Mouse (Mus musculus) CH12.LX (cell line): ENCODE measurements around the gene Olfr5. TPM values are rescaled to one million over a fixed set of nuclear protein-coding genes. Genes with fewer than 3 reads are reported as not detected.

Source experiments
- DNase-seq: peaks from one replicate; pipeline ENCODE4 v3.0.0-alpha.2; 2013; ENCODE audit errors: extremely low read depth
- H3K27ac ChIP-seq: 2 replicates; pipeline ENCODE4 v1.5.1; 2012; ENCODE audit warnings: low read depth, mild to moderate bottlenecking, control low read depth, moderate library complexity; ENCODE audit not compliant: insufficient read depth
- H3K27me3 ChIP-seq: replicated peaks from 2 replicates; pipeline ENCODE3; 2012; ENCODE audit warnings: inconsistent platforms
- H3K36me3 ChIP-seq, 2 experiments: replicated peaks in 1 of 2; 2 replicates each; pipeline versions ENCODE3 to v1.6.1; 2012; ENCODE audit warnings: inconsistent platforms in 1 of 2, low read length in 1 of 2, mild to moderate bottlenecking in 1 of 2, mixed read lengths in 1 of 2, moderate library complexity in 1 of 2; ENCODE audit not compliant: control insufficient read depth in 1 of 2, insufficient read depth in 1 of 2
- H3K4me1 ChIP-seq, 2 experiments: 2 replicates each; pipeline ENCODE4 v1.6.1; 2012; ENCODE audit warnings: inconsistent platforms in 1 of 2, moderate library complexity in 1 of 2; ENCODE audit not compliant: insufficient read depth in 2 of 2, control insufficient read depth in 1 of 2
- H3K4me2 ChIP-seq: 2 replicates; pipeline ENCODE4 v1.6.1; 2012; ENCODE audit warnings: low read depth, mild to moderate bottlenecking, control low read depth; ENCODE audit not compliant: poor library complexity, insufficient read depth, severe bottlenecking
- H3K4me3 ChIP-seq, 3 experiments: fragments of 150-350 bp in 1 of 3; sonication (generic) in 1 of 3; replicated peaks in 1 of 3; 2 replicates each; pipeline versions ENCODE3 to v1.5.1; 2011 to 2012; ENCODE audit warnings: low read depth in 2 of 3, low read length in 2 of 3, mild to moderate bottlenecking in 2 of 3, moderate library complexity in 2 of 3, control low read depth in 1 of 3, improper control_type of control experiment in 1 of 3, inconsistent platforms in 1 of 3, mixed read lengths in 1 of 3; ENCODE audit not compliant: poor library complexity in 1 of 3
- H3K79me2 ChIP-seq: replicated peaks from 2 replicates; pipeline ENCODE4 v1.6.1; 2012; ENCODE audit warnings: mild to moderate bottlenecking, moderate library complexity; ENCODE audit not compliant: control insufficient read depth, poor library complexity, insufficient read depth, severe bottlenecking; ENCODE audit errors: extremely low read depth
- H3K9ac ChIP-seq: 2 replicates; pipeline ENCODE4 v1.6.1; 2012; ENCODE audit warnings: low read depth, mild to moderate bottlenecking, control low read depth, moderate library complexity; ENCODE audit not compliant: insufficient read depth
- H3K9me3 ChIP-seq: replicated peaks from 2 replicates; pipeline ENCODE3; 2012; ENCODE audit warnings: low read length, inconsistent platforms, mixed read lengths
- BHLHE40 ChIP-seq: IDR thresholded peaks from 2 replicates; pipeline ENCODE4 v1.6.1; 2011; ENCODE audit warnings: mild to moderate bottlenecking, low read depth, low read length, improper control_type of control experiment
- CHD2 ChIP-seq: IDR thresholded peaks from 2 replicates; pipeline ENCODE4 v1.6.1; 2011; ENCODE audit warnings: low read length, improper control_type of control experiment
- CTCF ChIP-seq, 2 experiments: IDR thresholded peaks in 1 of 2; conservative IDR thresholded peaks in 1 of 2; 2 replicates each; pipeline ENCODE4 v1.5.1; 2011 to 2012; ENCODE audit warnings: low read depth in 2 of 2, low read length in 2 of 2, improper control_type of control experiment in 1 of 2, inconsistent platforms in 1 of 2, mild to moderate bottlenecking in 1 of 2, moderate library complexity in 1 of 2
- ELF1 ChIP-seq: IDR thresholded peaks from 2 replicates; pipeline ENCODE4 v1.6.1; 2014; ENCODE audit warnings: low read depth, mild to moderate bottlenecking, inconsistent platforms, low read length, improper control_type of control experiment
- EP300 ChIP-seq: IDR thresholded peaks from 2 replicates; pipeline ENCODE4 v1.6.1; 2011; ENCODE audit warnings: low read length, improper control_type of control experiment
- GABPA ChIP-seq: IDR thresholded peaks from 2 replicates; pipeline ENCODE4 v1.6.1; 2012; ENCODE audit warnings: low read depth, low read length, improper control_type of control experiment, inconsistent platforms; ENCODE audit not compliant: insufficient replicate concordance
- HCFC1 ChIP-seq: IDR thresholded peaks from 2 replicates; pipeline ENCODE4 v1.6.1; 2012; ENCODE audit warnings: low read depth, mild to moderate bottlenecking, inconsistent platforms, low read length, improper control_type of control experiment
- JUN ChIP-seq: IDR thresholded peaks from 2 replicates; pipeline ENCODE4 v1.6.1; 2011; ENCODE audit warnings: low read depth, mild to moderate bottlenecking, low read length, improper control_type of control experiment, moderate library complexity; ENCODE audit not compliant: insufficient read depth
- JUND ChIP-seq: conservative IDR thresholded peaks from 2 replicates; pipeline ENCODE4 v1.6.1; 2011; ENCODE audit warnings: low read depth, low read length, improper control_type of control experiment
- KAT2A ChIP-seq: IDR thresholded peaks from 2 replicates; pipeline ENCODE4 v1.6.1; 2012; ENCODE audit warnings: low read length, improper control_type of control experiment, inconsistent platforms; ENCODE audit not compliant: insufficient replicate concordance
- MAX ChIP-seq: IDR thresholded peaks from 2 replicates; pipeline ENCODE4 v1.6.1; 2011; ENCODE audit warnings: low read length, improper control_type of control experiment
- MAZ ChIP-seq: IDR thresholded peaks from 2 replicates; pipeline ENCODE4 v1.6.1; 2012; ENCODE audit warnings: low read depth, mild to moderate bottlenecking, inconsistent platforms, low read length, improper control_type of control experiment, moderate library complexity
- MYC ChIP-seq: IDR thresholded peaks from 2 replicates; pipeline ENCODE4 v1.6.1; 2011; ENCODE audit warnings: low read depth, mild to moderate bottlenecking, improper control_type of control experiment, low read length
- POLR2AphosphoS2 ChIP-seq: IDR thresholded peaks from 2 replicates; pipeline ENCODE4 v1.6.1; 2011; ENCODE audit warnings: low read depth, low read length, improper control_type of control experiment
- RCOR1 ChIP-seq: conservative IDR thresholded peaks from 2 replicates; pipeline ENCODE4 v1.6.1; 2012; ENCODE audit warnings: low read depth, mild to moderate bottlenecking, inconsistent platforms, low read length, improper control_type of control experiment
- SMC3 ChIP-seq: IDR thresholded peaks from 2 replicates; pipeline ENCODE4 v1.6.1; 2011; ENCODE audit warnings: low read depth, low read length, improper control_type of control experiment
- TBP ChIP-seq: conservative IDR thresholded peaks from 2 replicates; pipeline ENCODE4 v1.6.1; 2011; ENCODE audit warnings: low read depth, low read length, improper control_type of control experiment
- TCF12 ChIP-seq: IDR thresholded peaks from 2 replicates; pipeline ENCODE4 v1.6.1; 2014; ENCODE audit warnings: low read depth, mild to moderate bottlenecking, inconsistent platforms, low read length, improper control_type of control experiment
- UBTF ChIP-seq: IDR thresholded peaks from 2 replicates; pipeline ENCODE4 v1.6.1; 2012; ENCODE audit warnings: low read depth, mild to moderate bottlenecking, inconsistent platforms, low read length, improper control_type of control experiment, moderate library complexity
- ZC3H11A ChIP-seq: IDR thresholded peaks from 2 replicates; pipeline ENCODE4 v1.6.1; 2012; ENCODE audit warnings: low read depth, mild to moderate bottlenecking, inconsistent platforms, low read length, improper control_type of control experiment
- ZNF384 ChIP-seq: IDR thresholded peaks from 2 replicates; pipeline ENCODE4 v1.6.1; 2012; ENCODE audit warnings: low read depth, low read length, improper control_type of control experiment, inconsistent platforms
- dilution Hi-C: fragments of 300-500 bp; cut with MboI; formaldehyde crosslinking; loops from 2 replicates; pipeline ENCODE4 v1.14.3; 2020; ENCODE audit warnings: low sequenced_read_pairs; ENCODE audit not compliant: extremely low pct_unique_long_range_greater_than_20kb, extremely low pct_ligation_motif_present
- in situ Hi-C: fragments of 300-500 bp; cut with MboI; formaldehyde crosslinking; loops from 3 replicates; pipeline ENCODE4 v1.14.3; 2019; ENCODE audit warnings: low sequenced_read_pairs, low pct_ligation_motif_present, low pct_unique_long_range_greater_than_20kb, mixed read lengths
- polyA plus RNA-seq: library from polyadenylated mRNA; unstranded; fragments of >175 nt; gene quantifications from 2 replicates; pipeline ENCODE4 v1.2.1, GENCODE M21; 2012; ENCODE audit warnings: low read depth; ENCODE audit not compliant: insufficient read length
- total RNA-seq, 2 experiments: library from RNA; depleted of rRNA; stranded (reverse); fragments of 300-350 nt in 1 of 2; fragments of >200 nt in 1 of 2; gene quantifications; 2 replicates each; pipeline ENCODE4 v1.2.3; 2012 to 2014

The Olfr5 gene
- total RNA-seq (2012; rRNA removed) (not detected in 2 replicates), total RNA-seq (2014; rRNA removed) (not detected in 2 replicates), polyA plus RNA-seq (not detected in 2 replicates)

GRCm38 (mm10) chr7:6486841-6487240 is at the start of gene Olfr5:
Olfr5 (minus strand) TSS chr7:6486941.
- dilution Hi-C loops (no loop called here), in situ Hi-C loops (no loop called here)
- no peak within 1 kb of the TSS for H3K4me3 ChIP-seq
- no peaks in the 10 kb centered on the region for H3K79me2 ChIP-seq
- peaks cover 29% of the 10 kb centered on the region for H3K9me3 ChIP-seq
- TF ChIP-seq MAX (no peak), MAZ (no peak), ZNF384 (no peak), ZC3H11A (no peak), CHD2 (no peak), JUN (no peak), TCF12 (no peak), HCFC1 (no peak), BHLHE40 (no peak), EP300 (no peak), CTCF (conservative IDR thresholded peaks at IDR 0.05 in 1 of 2, IDR thresholded peaks at IDR 0.05 in 1 of 2; ENCODE audit: low read depth in 2 of 2, low read length in 2 of 2) (no peak), TBP (no peak), UBTF (no peak), KAT2A (no peak), GABPA (no peak), ELF1 (no peak), POLR2AphosphoS2 (no peak), RCOR1 (no peak), JUND (no peak), MYC (no peak)
- no peaks in the 10 kb centered on the region for H3K4me1 ChIP-seq
- no peak within 1 kb of the TSS for H3K27ac ChIP-seq
- H3K4me2 ChIP-seq = no peak within 1 kb of the TSS
- DNase-seq = no peak
- H3K36me3 ChIP-seq = no peaks in the 10 kb centered on the region
- no peak within 1 kb of the TSS for H3K9ac ChIP-seq
- no peaks in the 10 kb centered on the region for H3K27me3 ChIP-seq

GRCm38 (mm10) chr7:6526141-6526540 is 39.4 kb upstream of the Olfr5 start:
- DNase-seq = no peak
- dilution Hi-C loops = no loop called here

More at GRCm38 (mm10) chr7:6526141-6526540, 39.4 kb upstream of the Olfr5 start:
- H3K9ac ChIP-seq = no peak overlapping the region
- in situ Hi-C loops = no loop called here
- H3K27ac ChIP-seq = no peak overlapping the region
- H3K9me3 ChIP-seq = peaks cover 61% of the 10 kb centered on the region
- no peaks in the 10 kb centered on the region for H3K27me3 ChIP-seq
- H3K4me2 ChIP-seq = no peak overlapping the region
- TF ChIP-seq SMC3 = peak; percentile 10; the same call in 1 of the 2 replicates
- no peak for TF ChIP-seq KAT2A
- peak; percentile 22 to 42; a peak in 3 of 4 replicates for TF ChIP-seq CTCF (conservative IDR thresholded peaks at IDR 0.05 in 1 of 2, IDR thresholded peaks at IDR 0.05 in 1 of 2; ENCODE audit: low read depth in 2 of 2, low read length in 2 of 2)
- H3K79me2 ChIP-seq = no peaks in the 10 kb centered on the region
- H3K4me3 ChIP-seq = no peak overlapping the region
- H3K4me1 ChIP-seq = no peaks in the 10 kb centered on the region
- H3K36me3 ChIP-seq = no peaks in the 10 kb centered on the region
